ENCODE assay signal across 12 mouse cellular contexts in the genomic region with DNA sequence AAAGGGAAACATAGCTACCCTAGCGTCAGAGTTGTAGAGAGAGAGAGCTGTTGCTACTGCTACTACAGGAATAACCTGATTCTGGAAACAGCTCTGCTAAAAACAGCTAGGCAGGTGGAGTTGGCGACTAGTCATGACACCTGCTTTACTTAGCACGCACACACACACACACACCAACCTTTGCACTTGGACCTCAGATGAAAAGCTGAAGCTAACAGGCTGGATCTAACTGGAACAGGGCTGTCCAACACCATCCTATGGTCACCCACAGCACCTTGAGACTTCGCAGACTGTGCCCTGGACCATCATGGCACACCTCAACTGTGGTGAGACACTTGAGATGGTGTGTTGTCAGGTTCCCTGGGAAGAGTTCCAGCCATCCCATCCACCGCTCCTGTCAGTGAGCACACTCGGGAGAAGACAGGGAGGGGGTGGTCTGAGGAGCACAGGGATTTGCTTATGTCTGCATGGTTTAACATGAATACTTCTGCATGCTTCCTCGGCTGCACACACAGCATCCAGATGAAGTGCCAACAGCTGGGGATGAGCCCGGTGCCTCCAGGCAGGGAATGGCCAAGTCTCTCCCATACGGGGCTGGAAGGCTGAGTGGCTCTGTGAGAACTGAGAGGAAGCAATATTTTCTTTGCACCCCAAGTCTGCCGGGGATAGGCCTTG. TPM values are rescaled to one million over a fixed set of nuclear protein-coding genes. Genes with fewer than 3 reads are reported as not detected.
DNase-seq lines count a peak whose midpoint lies in the region; ATAC-seq and TF ChIP-seq lines count a peak whose summit lies in the region.
"Had no signal": no experiment of that assay in that cellular context is flagged by ENCODE, and none has a peak within 500 bp of the region (broad histone marks: within the 10 kb centered on the region; RNA-seq: fewer than 3 reads in every experiment).

No protein-coding gene starts in this region.

- WGBS in intestine, postnatal 0 days: 70% methylated on average over 10 of the region's 10 CpGs
- WGBS in intestine, embryonic 16.5 days: 62% methylated on average over 10 of the region's 10 CpGs
- WGBS in midbrain, embryonic 10.5 days: 67% methylated on average over 10 of the region's 10 CpGs
- WGBS in midbrain, postnatal 0 days: 58% methylated on average over 10 of the region's 10 CpGs
- 44% methylated on average over 10 of the region's 10 CpGs for WGBS in forebrain, embryonic 16.5 days
- 54% methylated on average over 10 of the region's 10 CpGs for WGBS in neural tube, embryonic 13.5 days
- 68% methylated on average over 10 of the region's 10 CpGs for WGBS in heart, embryonic 11.5 days (ENCODE audit: insufficient replicate concordance)

- H3K4me2 ChIP-seq in intestine, postnatal 0 days (replicated peaks; ENCODE audit: low read depth): no peak overlapping the region
- no peak overlapping the region for H3K4me2 ChIP-seq in intestine, embryonic 16.5 days (ENCODE audit: low read depth, low read length)
- H3K4me2 ChIP-seq in midbrain, postnatal 0 days (ENCODE audit: low read depth, low read length, poor library complexity, severe bottlenecking): no peak overlapping the region
- no peak overlapping the region for H3K4me2 ChIP-seq in forebrain, embryonic 16.5 days (ENCODE audit: low read length)
- H3K4me2 ChIP-seq in neural tube, embryonic 13.5 days: no peak overlapping the region
- H3K4me2 ChIP-seq in heart, embryonic 11.5 days: no peak overlapping the region
- H3K4me2 ChIP-seq: midbrain, embryonic 12.5 days had no signal

- no peaks in the 10 kb centered on the region for H3K27me3 ChIP-seq in intestine, postnatal 0 days (replicated peaks; ENCODE audit: control insufficient read depth, insufficient read depth, low read length)
- H3K27me3 ChIP-seq in intestine, embryonic 16.5 days (replicated peaks; ENCODE audit: control insufficient read depth, insufficient read depth, low read length): no peaks in the 10 kb centered on the region
- no peaks in the 10 kb centered on the region for H3K27me3 ChIP-seq in midbrain, embryonic 10.5 days (ENCODE audit: low read depth, poor library complexity, severe bottlenecking)
- H3K27me3 ChIP-seq in midbrain, postnatal 0 days (ENCODE audit: insufficient read depth, low read length): no peaks in the 10 kb centered on the region
- H3K27me3 ChIP-seq in forebrain, embryonic 16.5 days (replicated peaks; ENCODE audit: control insufficient read depth, insufficient read depth, low read length): no peaks in the 10 kb centered on the region
- no peaks in the 10 kb centered on the region for H3K27me3 ChIP-seq in neural tube, embryonic 13.5 days
- H3K27me3 ChIP-seq in heart, embryonic 11.5 days (ENCODE audit: control insufficient read depth, insufficient read depth, low read length): no peaks in the 10 kb centered on the region
- H3K27me3 ChIP-seq: midbrain, embryonic 12.5 days had no signal

- DNase-seq in midbrain, embryonic 10.5 days (ENCODE audit: low spot score): no peak
- DNase-seq in midbrain, postnatal 0 days (ENCODE audit: low spot score): no peak
- no peak for DNase-seq in cerebellum, adult 8-10 months
- DNase-seq: cerebellum, adult 11 months; left cerebral cortex, postnatal 4 days; lung, postnatal 10 days had no signal

- H3K4me1 ChIP-seq in intestine, postnatal 0 days (replicated peaks; ENCODE audit: control insufficient read depth, insufficient read depth, low read length): peaks cover 22% of the 10 kb centered on the region
- H3K4me1 ChIP-seq in intestine, embryonic 16.5 days (ENCODE audit: control insufficient read depth, insufficient read depth, low read length): peaks cover 33% of the 10 kb centered on the region
- peaks cover 91% of the 10 kb centered on the region for H3K4me1 ChIP-seq in midbrain, embryonic 10.5 days
- 0 out of 2 replicates have a peak, but pooled peaks cover 3% of the 10 kb centered on the region for H3K4me1 ChIP-seq in midbrain, postnatal 0 days (ENCODE audit: insufficient read depth, low read length)
- H3K4me1 ChIP-seq in forebrain, embryonic 16.5 days (replicated peaks; ENCODE audit: control insufficient read depth, insufficient read depth, low read length): peaks cover 54% of the 10 kb centered on the region
- peaks cover 86% of the 10 kb centered on the region for H3K4me1 ChIP-seq in neural tube, embryonic 13.5 days (replicated peaks)
- H3K4me1 ChIP-seq in heart, embryonic 11.5 days (ENCODE audit: control insufficient read depth, insufficient read depth, low read length): peaks cover 64% of the 10 kb centered on the region

- H3K36me3 ChIP-seq in intestine, postnatal 0 days (ENCODE audit: control insufficient read depth, insufficient read depth): no peaks in the 10 kb centered on the region
- no peaks in the 10 kb centered on the region; the same call in 1 of the 2 replicates for H3K36me3 ChIP-seq in intestine, embryonic 16.5 days (ENCODE audit: control insufficient read depth, insufficient read depth, low read length)
- H3K36me3 ChIP-seq in midbrain, embryonic 10.5 days: peaks cover 4% of the 10 kb centered on the region
- no peaks in the 10 kb centered on the region for H3K36me3 ChIP-seq in midbrain, postnatal 0 days (ENCODE audit: insufficient read depth, low read length)
- no peaks in the 10 kb centered on the region for H3K36me3 ChIP-seq in forebrain, embryonic 16.5 days (ENCODE audit: control insufficient read depth, insufficient read depth)
- H3K36me3 ChIP-seq in neural tube, embryonic 13.5 days: 0 out of 2 replicates have a peak, but pooled peaks cover 4% of the 10 kb centered on the region
- H3K36me3 ChIP-seq in heart, embryonic 11.5 days (ENCODE audit: control insufficient read depth, insufficient read depth, low read length): no peaks in the 10 kb centered on the region

- ATAC-seq in intestine, postnatal 0 days: peak; percentile 40; the same call in 1 of the 2 replicates
- ATAC-seq in intestine, embryonic 16.5 days: no peak
- ATAC-seq in midbrain, postnatal 0 days (ENCODE audit: low FRiP score): no peak
- ATAC-seq in forebrain, embryonic 16.5 days: peak; percentile 47; the same call in 1 of the 2 replicates
- ATAC-seq in neural tube, embryonic 13.5 days (ENCODE audit: low read depth): no peak
- no peak for ATAC-seq in heart, embryonic 11.5 days (replicated peaks; ENCODE audit: insufficient number of reproducible peaks, low FRiP score, low TSS enrichment)

- no peak overlapping the region for H3K4me3 ChIP-seq in intestine, postnatal 0 days (ENCODE audit: low read depth, low read length)
- H3K4me3 ChIP-seq in intestine, embryonic 16.5 days (ENCODE audit: low read length): no peak overlapping the region
- H3K4me3 ChIP-seq in midbrain, embryonic 10.5 days: no peak overlapping the region
- no peak overlapping the region for H3K4me3 ChIP-seq in midbrain, postnatal 0 days (ENCODE audit: low read depth, low read length)
- no peak overlapping the region for H3K4me3 ChIP-seq in forebrain, embryonic 16.5 days (replicated peaks; ENCODE audit: low read length)
- no peak overlapping the region for H3K4me3 ChIP-seq in neural tube, embryonic 13.5 days
- H3K4me3 ChIP-seq in heart, embryonic 11.5 days (ENCODE audit: low read depth, low read length): no peak overlapping the region
- H3K4me3 ChIP-seq: midbrain, embryonic 12.5 days had no signal

- H3K9me3 ChIP-seq in intestine, postnatal 0 days (ENCODE audit: control insufficient read depth): no peaks in the 10 kb centered on the region
- peaks cover 4% of the 10 kb centered on the region; the same call in 1 of the 2 replicates for H3K9me3 ChIP-seq in intestine, embryonic 16.5 days (ENCODE audit: control insufficient read depth, low read length)
- peaks cover 4% of the 10 kb centered on the region; the same call in 1 of the 2 replicates for H3K9me3 ChIP-seq in midbrain, embryonic 10.5 days (replicated peaks)
- no peaks in the 10 kb centered on the region for H3K9me3 ChIP-seq in midbrain, postnatal 0 days (ENCODE audit: low read length)
- H3K9me3 ChIP-seq in forebrain, embryonic 16.5 days (ENCODE audit: control insufficient read depth, low read length): no peaks in the 10 kb centered on the region
- no peaks in the 10 kb centered on the region for H3K9me3 ChIP-seq in neural tube, embryonic 13.5 days
- no peaks in the 10 kb centered on the region; the same call in 1 of the 2 replicates for H3K9me3 ChIP-seq in heart, embryonic 11.5 days (replicated peaks; ENCODE audit: control insufficient read depth, low read length)

- H3K9ac ChIP-seq in intestine, postnatal 0 days (ENCODE audit: low read depth, low read length): no peak overlapping the region
- H3K9ac ChIP-seq in intestine, embryonic 16.5 days (ENCODE audit: low read depth, low read length): no peak overlapping the region
- H3K9ac ChIP-seq in midbrain, postnatal 0 days (replicated peaks; ENCODE audit: low read length, poor library complexity, severe bottlenecking): no peak overlapping the region
- no peak overlapping the region for H3K9ac ChIP-seq in forebrain, embryonic 16.5 days (replicated peaks; ENCODE audit: low read depth, low read length)
- no peak overlapping the region for H3K9ac ChIP-seq in neural tube, embryonic 13.5 days
- no peak overlapping the region for H3K9ac ChIP-seq in heart, embryonic 11.5 days (ENCODE audit: low read depth, low read length)
- H3K9ac ChIP-seq: midbrain, embryonic 12.5 days had no signal

- no peak overlapping the region for H3K27ac ChIP-seq in intestine, postnatal 0 days (ENCODE audit: low read depth, low read length)
- H3K27ac ChIP-seq in intestine, embryonic 16.5 days (ENCODE audit: low read length): no peak overlapping the region
- peak overlapping the region; percentile 42; the same call in 1 of the 2 replicates for H3K27ac ChIP-seq in midbrain, embryonic 10.5 days (replicated peaks)
- H3K27ac ChIP-seq in midbrain, postnatal 0 days (ENCODE audit: low read depth, low read length): no peak overlapping the region
- no peak overlapping the region for H3K27ac ChIP-seq in forebrain, embryonic 16.5 days (ENCODE audit: low read length)
- 0 out of 2 replicates have a peak overlapping the region, but pooled peaks have one; percentile 0 for H3K27ac ChIP-seq in neural tube, embryonic 13.5 days (replicated peaks)
- H3K27ac ChIP-seq in heart, embryonic 11.5 days (ENCODE audit: low read depth, low read length): no peak overlapping the region
- H3K27ac ChIP-seq: midbrain, embryonic 12.5 days had no signal

- no peak for TF ChIP-seq CTCF in intestine, postnatal 0 days (IDR thresholded peaks at IDR 0.05; ENCODE audit: low read depth)
- no peak for TF ChIP-seq CTCF in midbrain, postnatal 0 days (IDR thresholded peaks at IDR 0.05)

RNA-seq across cellular contexts. Expression of a gene that starts 32.5 kb away (rescaled TPM):
- polyA plus RNA-seq in intestine, postnatal 0 days (2015; fragmentation: Nextera tagmentation; extraction: Ambion mirVana): 5.4 and 6.8 TPM in 2 replicates
- 4.1 and 4.8 TPM in 2 replicates for polyA plus RNA-seq in intestine, embryonic 16.5 days (2015; fragmentation: Nextera tagmentation; extraction: Ambion mirVana)
- 11.4 and 13.3 TPM in 2 replicates for polyA plus RNA-seq in midbrain, embryonic 10.5 days (2016; fragmentation: Nextera tagmentation; extraction: Ambion mirVana)
- 33.6 and 34.8 TPM in 2 replicates for total RNA-seq in midbrain, postnatal 0 days (2014; rRNA removed)
- polyA plus RNA-seq in midbrain, postnatal 0 days (2015; fragmentation: Nextera tagmentation; extraction: Ambion mirVana): 6.4 TPM in 2 replicates
- polyA plus RNA-seq in forebrain, embryonic 16.5 days (2015; fragmentation: Nextera tagmentation; extraction: Ambion mirVana): 11.9 and 13.1 TPM in 2 replicates
- polyA plus RNA-seq in neural tube, embryonic 13.5 days (2015; fragmentation: Nextera tagmentation; extraction: Ambion mirVana): 14.8 and 15.3 TPM in 2 replicates
- 3.4 and 4.7 TPM in 2 replicates for polyA plus RNA-seq in heart, embryonic 11.5 days (2014; fragmentation: Nextera tagmentation; extraction: Ambion mirVana)

RNA-seq across cellular contexts. Expression of a gene that starts 47.8 kb away (rescaled TPM):
- 1.5 and 1.8 TPM in 2 replicates for polyA plus RNA-seq in intestine, postnatal 0 days (2015; fragmentation: Nextera tagmentation; extraction: Ambion mirVana)
- polyA plus RNA-seq in intestine, embryonic 16.5 days (2015; fragmentation: Nextera tagmentation; extraction: Ambion mirVana): 4.6 and 5.5 TPM in 2 replicates
- polyA plus RNA-seq in midbrain, embryonic 10.5 days (2016; fragmentation: Nextera tagmentation; extraction: Ambion mirVana): 9.2 and 11.9 TPM in 2 replicates
- total RNA-seq in midbrain, postnatal 0 days (2014; rRNA removed): 32.9 and 44.2 TPM in 2 replicates
- polyA plus RNA-seq in midbrain, postnatal 0 days (2015; fragmentation: Nextera tagmentation; extraction: Ambion mirVana): 42.5 and 47.4 TPM in 2 replicates
- 31.6 and 34.3 TPM in 2 replicates for polyA plus RNA-seq in forebrain, embryonic 16.5 days (2015; fragmentation: Nextera tagmentation; extraction: Ambion mirVana)
- polyA plus RNA-seq in neural tube, embryonic 13.5 days (2015; fragmentation: Nextera tagmentation; extraction: Ambion mirVana): 30.0 and 30.5 TPM in 2 replicates
- 3.1 and 3.3 TPM in 2 replicates for polyA plus RNA-seq in heart, embryonic 11.5 days (2014; fragmentation: Nextera tagmentation; extraction: Ambion mirVana)

Comparison
In these comparisons a context has a peak if more than half of its experiments do, and no peak if none do; other contexts are left out.
1. ATAC-seq: peak in intestine, postnatal 0 days (single experiment) and forebrain, embryonic 16.5 days (single experiment); none in intestine, embryonic 16.5 days (single experiment), midbrain, postnatal 0 days (single experiment), neural tube, embryonic 13.5 days (single experiment) and heart, embryonic 11.5 days (single experiment).
2. H3K27ac ChIP-seq: peak in midbrain, embryonic 10.5 days (single experiment) and neural tube, embryonic 13.5 days (single experiment); none in intestine, postnatal 0 days (single experiment), intestine, embryonic 16.5 days (single experiment), midbrain, postnatal 0 days (single experiment), forebrain, embryonic 16.5 days (single experiment) and heart, embryonic 11.5 days (single experiment).